Mouse (Mus musculus) lung, embryonic 14.5 days (tissue): ENCODE measurements at regions not wholly inside any gene's neighbourhood (a gene's known extent, or its start where the extent isn't known, plus 50 kb on each side); places are given as distances from the start of the nearest gene placed in this dataset.

Experiments used
- ATAC-seq: fragments of 200-750 bp; cut with Nextera tagmentation; 2 replicates; pipeline ENCODE4 v1.8.0; 2017; ENCODE audit warnings: mild to moderate bottlenecking, moderate TSS enrichment, moderate library complexity; ENCODE audit not compliant: insufficient read depth
- DNase-seq: peaks from one replicate; pipeline ENCODE4 v3.0.0-alpha.2; 2015
- H3K27ac ChIP-seq: fragments of 300-500 bp; sonication (generic); 2 replicates; pipeline ENCODE4 v1.5.1; 2014; ENCODE audit warnings: low read depth, mild to moderate bottlenecking, moderate library complexity
- H3K27me3 ChIP-seq: fragments of 300-500 bp; sonication (generic); 2 replicates; pipeline ENCODE4 v1.6.1; 2014; ENCODE audit warnings: low read length, control low read depth; ENCODE audit not compliant: insufficient read depth
- H3K36me3 ChIP-seq: fragments of 300-500 bp; sonication (generic); 2 replicates; pipeline ENCODE4 v1.6.1; 2014; ENCODE audit warnings: control low read depth; ENCODE audit not compliant: insufficient read depth
- H3K4me1 ChIP-seq: fragments of 300-500 bp; sonication (generic); 2 replicates; pipeline ENCODE4 v1.6.1; 2014; ENCODE audit warnings: antibody characterized with exemption, control low read depth; ENCODE audit not compliant: insufficient read depth
- H3K4me2 ChIP-seq: fragments of 300-500 bp; sonication (generic); 2 replicates; pipeline ENCODE4 v1.6.1; 2014; ENCODE audit warnings: mild to moderate bottlenecking
- H3K4me3 ChIP-seq: fragments of 300-500 bp; sonication (generic); 2 replicates; pipeline ENCODE4 v1.5.1; 2014; ENCODE audit warnings: low read depth, low read length
- H3K9ac ChIP-seq: fragments of 300-500 bp; sonication (generic); 2 replicates; pipeline ENCODE4 v1.6.1; 2014
- H3K9me3 ChIP-seq: fragments of 300-500 bp; sonication (generic); 2 replicates; pipeline ENCODE4 v1.6.1; 2016; ENCODE audit warnings: low read depth, low read length, control low read depth
- CTCF ChIP-seq: IDR thresholded peaks from 2 replicates; pipeline ENCODE4 v1.5.1; 2016; ENCODE audit warnings: antibody characterized with exemption, low read depth
- WGBS: fragments of 180-500 bp; shearing (Covaris S2); extraction: QIAGEN DNeasy Blood & Tissue Kit; methylation state at CpG from one replicate; pipeline ENCODE4 v1.1.7; 2014; 5-methylcytosine and 5-hydroxymethylcytosine counted together

DNA sequence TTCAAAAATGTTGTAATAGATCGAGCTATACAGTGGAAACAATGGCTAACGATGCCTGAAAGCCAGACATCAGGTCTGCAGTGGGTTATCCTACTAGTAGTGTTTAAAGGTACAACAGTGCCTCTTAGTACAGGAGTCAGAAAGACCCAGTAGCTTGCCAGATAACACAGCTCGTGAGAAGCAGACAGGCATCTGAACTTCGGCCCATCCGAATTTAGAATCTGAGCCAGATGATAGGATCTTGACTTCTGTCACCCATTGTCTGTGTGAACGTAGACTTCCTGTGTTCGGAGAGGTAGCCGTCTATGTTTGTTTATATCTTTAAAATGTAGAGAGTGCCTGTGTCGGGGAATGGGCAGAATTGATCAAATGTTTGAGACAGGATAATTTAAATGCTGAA lies 120.5 kb upstream of the Adgrl2 start:
- Histone ChIP-seq H3K4me2 (no peak overlapping the region), H3K9me3 (no peaks in the 10 kb centered on the region), H3K36me3 (no peaks in the 10 kb centered on the region), H3K27ac (no peak overlapping the region), H3K27me3 (no peaks in the 10 kb centered on the region), H3K4me1 (no peaks in the 10 kb centered on the region; the same call in 1 of the 2 replicates), H3K9ac (no peak overlapping the region), H3K4me3 (no peak overlapping the region)
- DNase-seq (no peak), ATAC-seq (no peak)
- WGBS: 26% methylated on average over 9 of the region's 9 CpGs
- TF ChIP-seq CTCF: no peak

DNA sequence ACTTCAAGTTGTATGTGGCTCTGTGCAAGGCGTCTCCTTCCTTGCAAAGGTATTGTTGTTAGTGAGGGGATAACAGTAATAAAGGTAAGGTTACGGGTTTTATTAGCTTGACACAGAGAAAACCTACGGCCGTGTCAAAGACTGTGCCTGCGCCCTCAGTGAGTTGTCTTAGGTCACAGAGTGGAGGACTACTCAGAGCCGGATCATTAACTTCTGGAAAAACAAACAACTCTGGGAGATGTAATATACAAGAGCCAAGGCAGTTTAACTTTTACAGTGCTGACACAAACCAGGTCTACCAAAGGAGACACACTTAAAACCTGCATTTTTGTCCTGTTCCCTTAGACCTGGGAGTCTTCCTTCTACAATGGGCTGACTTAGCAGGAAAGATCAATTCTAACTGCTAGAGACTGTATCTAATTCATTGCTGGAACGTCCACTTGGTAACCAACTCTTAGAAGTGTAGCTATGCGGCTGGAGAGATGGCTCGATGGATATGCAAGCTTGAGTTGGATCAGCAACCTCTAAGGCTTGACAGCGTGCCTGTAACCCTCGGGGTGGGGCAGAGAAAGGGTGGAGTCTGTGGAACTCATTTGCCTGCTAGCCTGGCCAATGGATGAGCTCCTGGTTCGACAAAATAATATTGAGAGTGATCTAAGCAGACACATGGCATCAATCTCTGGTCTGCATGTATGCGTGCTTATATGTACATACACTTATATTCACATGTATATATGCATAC lies 115.5 kb upstream of the Adgrl2 start:
- Histone ChIP-seq H3K4me3 (no peak overlapping the region), H3K9me3 (no peaks in the 10 kb centered on the region), H3K36me3 (no peaks in the 10 kb centered on the region), H3K4me1 (peaks cover 5% of the 10 kb centered on the region; the same call in 1 of the 2 replicates), H3K4me2 (no peak overlapping the region), H3K9ac (no peak overlapping the region), H3K27ac (no peak overlapping the region), H3K27me3 (no peaks in the 10 kb centered on the region)
- 61% methylated on average over 13 of the region's 13 CpGs for WGBS
- TF ChIP-seq CTCF: no peak
- DNase-seq (no peak), ATAC-seq (no peak; the same call in 1 of the 2 replicates)

DNA sequence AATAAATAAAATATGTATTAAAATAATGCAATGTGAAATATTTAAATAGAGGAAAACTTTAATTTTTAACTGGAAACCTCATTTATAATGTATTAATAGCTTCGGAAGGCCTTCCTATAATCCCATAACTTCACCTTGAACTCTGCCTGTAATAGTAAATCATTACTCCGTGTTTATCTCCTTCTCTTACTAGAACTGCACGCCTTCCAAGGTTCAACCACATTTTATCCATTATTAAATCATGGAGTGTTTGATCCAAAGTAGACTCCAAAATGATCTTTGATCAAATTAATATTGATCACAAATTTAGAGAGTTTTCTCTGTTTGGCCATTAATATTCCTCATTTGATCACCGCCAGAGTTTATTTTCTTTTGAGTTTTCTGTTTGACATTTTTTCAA lies 114.8 kb upstream of the Adgrl2 start:
- DNase-seq (no peak), ATAC-seq (no peak)
- no peak overlapping the region for H3K9ac ChIP-seq
- H3K27ac ChIP-seq: no peak overlapping the region
- no peaks in the 10 kb centered on the region for H3K27me3 ChIP-seq
- H3K4me1 ChIP-seq: peaks cover 9% of the 10 kb centered on the region; the same call in 1 of the 2 replicates
- no peak for TF ChIP-seq CTCF
- H3K36me3 ChIP-seq: no peaks in the 10 kb centered on the region
- H3K9me3 ChIP-seq: no peaks in the 10 kb centered on the region
- no peak overlapping the region for H3K4me2 ChIP-seq
- 87% methylated on average over 4 of the region's 4 CpGs for WGBS
- no peak overlapping the region for H3K4me3 ChIP-seq

- H3K9ac ChIP-seq: no peak overlapping the region
- no peaks in the 10 kb centered on the region for H3K27me3 ChIP-seq
- TF ChIP-seq CTCF: no peak
- H3K4me3 ChIP-seq: no peak overlapping the region
- H3K4me2 ChIP-seq: no peak overlapping the region
- H3K4me1 ChIP-seq: peaks cover 9% of the 10 kb centered on the region; the same call in 1 of the 2 replicates
- 86% methylated on average over 6 of the region's 6 CpGs for WGBS
- H3K36me3 ChIP-seq: no peaks in the 10 kb centered on the region
- DNase-seq (no peak), ATAC-seq (no peak)
- no peak overlapping the region for H3K27ac ChIP-seq
- no peaks in the 10 kb centered on the region for H3K9me3 ChIP-seq
Observed at GRCm38 (mm10) chr3:149104080-149104479, 113.7 kb upstream of the Adgrl2 start.

GRCm38 (mm10) chr3:149103469-149103868 lies 113.1 kb upstream of the Adgrl2 start:
- no peak for DNase-seq

DNA sequence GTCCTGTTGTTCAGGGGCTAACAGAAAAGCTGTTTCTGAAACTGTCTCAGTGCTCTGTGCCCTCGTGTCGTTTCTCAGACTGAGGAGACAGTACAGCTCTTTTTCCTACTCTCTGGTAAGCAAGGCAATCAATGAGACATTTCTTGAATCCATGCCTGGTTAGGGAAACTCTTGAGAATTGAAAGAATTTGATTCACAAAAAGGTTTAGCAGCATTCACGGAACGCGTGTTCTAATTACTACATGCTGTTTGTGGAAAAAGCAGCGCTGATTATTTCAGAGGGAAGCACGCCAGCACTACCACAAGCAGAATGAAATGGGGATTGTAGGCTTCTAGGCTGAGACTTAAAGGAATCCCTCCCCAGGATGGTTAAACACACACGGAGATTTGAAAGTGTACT lies 112.5 kb upstream of the Adgrl2 start:
- Histone ChIP-seq H3K4me3 (no peak overlapping the region), H3K27ac (no peak overlapping the region), H3K27me3 (no peaks in the 10 kb centered on the region), H3K36me3 (no peaks in the 10 kb centered on the region), H3K4me2 (no peak overlapping the region), H3K9ac (no peak overlapping the region), H3K9me3 (no peaks in the 10 kb centered on the region), H3K4me1 (peaks cover 9% of the 10 kb centered on the region; the same call in 1 of the 2 replicates)
- TF ChIP-seq CTCF: no peak
- 75% methylated on average over 8 of the region's 8 CpGs for WGBS
- DNase-seq: no peak
- no peak for ATAC-seq

More at GRCm38 (mm10) chr3:149103469-149103868, 113.1 kb upstream of the Adgrl2 start:
- Histone ChIP-seq H3K4me1 (peaks cover 9% of the 10 kb centered on the region; the same call in 1 of the 2 replicates), H3K9me3 (no peaks in the 10 kb centered on the region), H3K4me2 (no peak overlapping the region), H3K9ac (no peak overlapping the region), H3K27ac (no peak overlapping the region), H3K36me3 (no peaks in the 10 kb centered on the region), H3K4me3 (no peak overlapping the region), H3K27me3 (no peaks in the 10 kb centered on the region)
- no peak for TF ChIP-seq CTCF
- WGBS: 85% methylated on average over 3 of the region's 3 CpGs
- no peak for ATAC-seq

GRCm38 (mm10) chr3:149101785-149102184 lies 111.4 kb upstream of the Adgrl2 start:
- no peak overlapping the region for H3K4me3 ChIP-seq
- H3K36me3 ChIP-seq: no peaks in the 10 kb centered on the region
- DNase-seq: no peak
- H3K4me1 ChIP-seq: peaks cover 12% of the 10 kb centered on the region; the same call in 1 of the 2 replicates
- no peak overlapping the region for H3K4me2 ChIP-seq
- H3K9ac ChIP-seq: no peak overlapping the region
- no peak for ATAC-seq
- H3K9me3 ChIP-seq: no peaks in the 10 kb centered on the region
- no peaks in the 10 kb centered on the region for H3K27me3 ChIP-seq
- WGBS: 54% methylated on average over 10 of the region's 10 CpGs
- no peak overlapping the region for H3K27ac ChIP-seq
- TF ChIP-seq CTCF: no peak
